Mouse (Mus musculus): ENCODE results near the gene Gm44511. TPM values are rescaled to one million over a fixed set of nuclear protein-coding genes. Genes with fewer than 3 reads are reported as not detected.
"Not testable (repeated sequence)": the region's sequence is repeated elsewhere in the genome, so short reads cannot be mapped to it uniquely, and the experiment has no call there.

Gm44511 gene
- total RNA-seq, 2 experiments from 2014 or later: not detected

GRCm38 (mm10) chr6:128800696-128801095, 25.4 kb downstream of the Gm44511 start:
- not testable (repeated sequence) for DNase-seq (ENCODE audit: low spot score in 2 of 2)

- no peak for DNase-seq (ENCODE audit: low spot score in 2 of 2)
These were observed 26.2 kb downstream of the Gm44511 start for GRCm38 (mm10) chr6:128799896-128800270.

GRCm38 (mm10) chr6:128799144-128799895, 26.8 kb downstream of the Gm44511 start:
- peak; percentile 91 for DNase-seq (ENCODE audit: low spot score in 2 of 2)

- peak; percentile 80 to 82 for DNase-seq (ENCODE audit: low spot score in 2 of 2)
These were observed 27.4 kb downstream of the Gm44511 start for GRCm38 (mm10) chr6:128798772-128799143.

- peak in 1 of 2 experiments; percentile 32 for DNase-seq (ENCODE audit: low spot score in 2 of 2)
These were observed 28.0 kb downstream of the Gm44511 start for GRCm38 (mm10) chr6:128797936-128798771.

- no peak for DNase-seq (ENCODE audit: low spot score in 2 of 2)
These were observed 28.8 kb downstream of the Gm44511 start for GRCm38 (mm10) chr6:128797185-128797905.

- DNase-seq (ENCODE audit: low spot score in 2 of 2): no peak
These were observed 29.7 kb downstream of the Gm44511 start for GRCm38 (mm10) chr6:128796321-128796955.

- DNase-seq (ENCODE audit: low spot score in 2 of 2): no peak
These were observed 32.4 kb downstream of the Gm44511 start for GRCm38 (mm10) chr6:128793734-128794133.

- not testable (repeated sequence) for DNase-seq (ENCODE audit: low spot score in 2 of 2)
These were observed 35.6 kb downstream of the Gm44511 start for GRCm38 (mm10) chr6:128790491-128790994.

- no peak for DNase-seq (ENCODE audit: low spot score in 2 of 2)
These were observed 37.0 kb downstream of the Gm44511 start, which contains the start of gene Klrb1c for GRCm38 (mm10) chr6:128789115-128789514. Gene Klrb1c (minus strand): TSS chr6:128789215.

GRCm38 (mm10) chr6:128788517-128788916, 37.6 kb downstream of the Gm44511 start:
- no peak for DNase-seq (ENCODE audit: low spot score in 2 of 2)

GRCm38 (mm10) chr6:128786396-128786795, 39.7 kb downstream of the Gm44511 start:
- not testable (repeated sequence) for DNase-seq (ENCODE audit: low spot score in 2 of 2)

GRCm38 (mm10) chr6:128769481-128770253, 56.4 kb downstream of the Gm44511 start:
- DNase-seq (ENCODE audit: low spot score in 2 of 2): no peak

GRCm38 (mm10) chr6:128768047-128768446, 58.1 kb downstream of the Gm44511 start:
- DNase-seq (ENCODE audit: low spot score in 2 of 2): no peak

- DNase-seq (ENCODE audit: low spot score in 2 of 2): peak; percentile 47 to 61
These were observed 59.4 kb downstream of the Gm44511 start for GRCm38 (mm10) chr6:128766486-128767254.

- no peak for DNase-seq (ENCODE audit: low spot score in 2 of 2)
These were observed 60.9 kb downstream of the Gm44511 start for GRCm38 (mm10) chr6:128765211-128765610.

- DNase-seq (ENCODE audit: low spot score in 2 of 2): no peak
These were observed 61.5 kb downstream of the Gm44511 start for GRCm38 (mm10) chr6:128764598-128764997.

- DNase-seq (ENCODE audit: low spot score in 2 of 2): peak; percentile 94 to 95
These were observed 62.2 kb downstream of the Gm44511 start for GRCm38 (mm10) chr6:128763736-128764523.
